Mouse (Mus musculus) liver, embryonic 15.5 days (tissue): ENCODE measurements at regions not wholly inside any gene's neighbourhood (a gene's known extent, or its start where the extent isn't known, plus 50 kb on each side); places are given as distances from the start of the nearest gene placed in this dataset.

Experiments
- ATAC-seq: fragments of 200-750 bp; cut with Nextera tagmentation; 2 replicates; pipeline ENCODE4 v1.8.0; 2017; ENCODE audit warnings: moderate number of reproducible peaks, mild to moderate bottlenecking, moderate library complexity; ENCODE audit not compliant: insufficient read depth
- H3K27ac ChIP-seq: fragments of 300-500 bp; sonication (generic); replicated peaks from 2 replicates; pipeline ENCODE4 v1.5.1; 2015; ENCODE audit warnings: mild to moderate bottlenecking, inconsistent platforms
- H3K27me3 ChIP-seq: fragments of 300-500 bp; sonication (generic); 2 replicates; pipeline ENCODE4 v1.6.1; 2015; ENCODE audit warnings: mild to moderate bottlenecking, inconsistent platforms
- H3K36me3 ChIP-seq: fragments of 300-500 bp; sonication (generic); replicated peaks from 2 replicates; pipeline ENCODE4 v1.6.1; 2015; ENCODE audit warnings: moderate library complexity, mild to moderate bottlenecking, inconsistent platforms
- H3K4me1 ChIP-seq: fragments of 300-500 bp; sonication (generic); replicated peaks from 2 replicates; pipeline ENCODE4 v1.6.1; 2015; ENCODE audit warnings: inconsistent platforms
- H3K4me2 ChIP-seq: fragments of 300-500 bp; sonication (generic); 2 replicates; pipeline ENCODE4 v1.6.1; 2015; ENCODE audit warnings: moderate library complexity, mild to moderate bottlenecking, inconsistent platforms
- H3K4me3 ChIP-seq: fragments of 300-500 bp; sonication (generic); replicated peaks from 2 replicates; pipeline ENCODE4 v1.5.1; 2015; ENCODE audit warnings: mild to moderate bottlenecking, inconsistent platforms
- H3K9ac ChIP-seq: fragments of 300-500 bp; sonication (generic); 2 replicates; pipeline ENCODE4 v1.6.1; 2015; ENCODE audit warnings: moderate library complexity, mild to moderate bottlenecking, inconsistent platforms
- H3K9me3 ChIP-seq: fragments of 300-500 bp; sonication (generic); replicated peaks from 2 replicates; pipeline ENCODE4 v1.6.1; 2016; ENCODE audit warnings: inconsistent platforms
- WGBS: fragments of 180-500 bp; shearing (Covaris S2); methylation state at CpG from one replicate; pipeline ENCODE4 v1.1.7; 2015; ENCODE audit warnings: mixed read lengths; ENCODE audit not compliant: insufficient replicate concordance; 5-methylcytosine and 5-hydroxymethylcytosine counted together

- H3K36me3 ChIP-seq, result no peaks in the 10 kb centered on the region
- H3K9me3 ChIP-seq, result no peaks in the 10 kb centered on the region
- WGBS, result 48% methylated on average over 5 of the region's 5 CpGs
- no peak for ATAC-seq
- H3K27ac ChIP-seq, result no peak overlapping the region
- H3K4me2 ChIP-seq, result no peak overlapping the region
- H3K9ac ChIP-seq, result no peak overlapping the region
- no peak overlapping the region for H3K4me3 ChIP-seq
- H3K4me1 ChIP-seq, result no peaks in the 10 kb centered on the region
- H3K27me3 ChIP-seq, result no peaks in the 10 kb centered on the region
Observed at GRCm38 (mm10) chr1:60665329-60665728, 51.3 kb upstream of the Cd28 start.

GRCm38 (mm10) chr1:60662301-60662986 lies 54.2 kb upstream of the Cd28 start:
- Histone ChIP-seq H3K4me1 (peaks cover 13% of the 10 kb centered on the region), H3K4me2 (no peak overlapping the region), H3K36me3 (no peaks in the 10 kb centered on the region), H3K9ac (no peak overlapping the region), H3K9me3 (no peaks in the 10 kb centered on the region), H3K4me3 (no peak overlapping the region), H3K27ac (no peak overlapping the region), H3K27me3 (no peaks in the 10 kb centered on the region)
- ATAC-seq, result peak; percentile 38
- WGBS, result 18% methylated on average over 9 of the region's 9 CpGs

GRCm38 (mm10) chr1:60661857-60662256 lies 54.7 kb upstream of the Cd28 start:
- no peak overlapping the region for H3K4me2 ChIP-seq
- H3K4me1 ChIP-seq, result peaks cover 14% of the 10 kb centered on the region
- H3K9me3 ChIP-seq, result no peaks in the 10 kb centered on the region
- no peak for ATAC-seq
- H3K27ac ChIP-seq, result no peak overlapping the region
- H3K4me3 ChIP-seq, result no peak overlapping the region
- WGBS, result 47% methylated on average over 2 of the region's 2 CpGs
- H3K27me3 ChIP-seq, result no peaks in the 10 kb centered on the region
- no peak overlapping the region for H3K9ac ChIP-seq
- no peaks in the 10 kb centered on the region for H3K36me3 ChIP-seq

GRCm38 (mm10) chr1:60659604-60660003 lies 57.0 kb upstream of the Cd28 start:
- Histone ChIP-seq H3K4me2 (no peak overlapping the region), H3K9me3 (no peaks in the 10 kb centered on the region), H3K36me3 (no peaks in the 10 kb centered on the region), H3K4me1 (peaks cover 14% of the 10 kb centered on the region), H3K9ac (no peak overlapping the region), H3K27ac (0 out of 2 replicates have a peak overlapping the region, but pooled peaks have one; percentile 42), H3K4me3 (no peak overlapping the region), H3K27me3 (no peaks in the 10 kb centered on the region)
- ATAC-seq, result 0 out of 2 replicates have a peak, but pooled peaks have one; percentile 43
- 27% methylated on average over 1 of the region's 1 CpGs for WGBS

GRCm38 (mm10) chr1:60659041-60659440 lies 57.6 kb upstream of the Cd28 start:
- no peak overlapping the region for H3K9ac ChIP-seq
- peaks cover 14% of the 10 kb centered on the region for H3K4me1 ChIP-seq
- no peaks in the 10 kb centered on the region for H3K36me3 ChIP-seq
- H3K9me3 ChIP-seq, result no peaks in the 10 kb centered on the region
- H3K27ac ChIP-seq, result no peak overlapping the region
- no peak overlapping the region for H3K4me3 ChIP-seq
- no peak for ATAC-seq
- no peaks in the 10 kb centered on the region for H3K27me3 ChIP-seq
- 62% methylated on average over 2 of the region's 2 CpGs for WGBS
- no peak overlapping the region for H3K4me2 ChIP-seq

- H3K27me3 ChIP-seq, result no peaks in the 10 kb centered on the region
- no peak for ATAC-seq
- no peak overlapping the region for H3K4me3 ChIP-seq
- no peak overlapping the region for H3K4me2 ChIP-seq
- H3K27ac ChIP-seq, result no peak overlapping the region
- peaks cover 14% of the 10 kb centered on the region for H3K4me1 ChIP-seq
- H3K9me3 ChIP-seq, result no peaks in the 10 kb centered on the region
- H3K9ac ChIP-seq, result no peak overlapping the region
- 54% methylated on average over 4 of the region's 4 CpGs for WGBS
- no peaks in the 10 kb centered on the region for H3K36me3 ChIP-seq
Observed at GRCm38 (mm10) chr1:60658383-60658782, 58.2 kb upstream of the Cd28 start.

- Histone ChIP-seq H3K4me2 (no peak overlapping the region), H3K4me3 (no peak overlapping the region), H3K4me1 (peaks cover 14% of the 10 kb centered on the region), H3K9ac (no peak overlapping the region), H3K27ac (peak overlapping the region; percentile 42), H3K9me3 (no peaks in the 10 kb centered on the region), H3K36me3 (no peaks in the 10 kb centered on the region), H3K27me3 (no peaks in the 10 kb centered on the region)
- 43% methylated on average over 6 of the region's 6 CpGs for WGBS
- ATAC-seq, result no peak
Observed at GRCm38 (mm10) chr1:60657511-60657910, 59.1 kb upstream of the Cd28 start.

GRCm38 (mm10) chr1:60656976-60657375 lies 59.6 kb upstream of the Cd28 start:
- Histone ChIP-seq H3K9ac (no peak overlapping the region), H3K27me3 (no peaks in the 10 kb centered on the region), H3K36me3 (no peaks in the 10 kb centered on the region), H3K9me3 (no peaks in the 10 kb centered on the region), H3K4me1 (peaks cover 14% of the 10 kb centered on the region), H3K27ac (peak overlapping the region; percentile 42; the same call in 1 of the 2 replicates), H3K4me2 (no peak overlapping the region), H3K4me3 (no peak overlapping the region)
- ATAC-seq, result peak; percentile 40; the same call in 1 of the 2 replicates
- 34% methylated on average over 4 of the region's 4 CpGs for WGBS

- Histone ChIP-seq H3K4me3 (no peak overlapping the region), H3K4me2 (no peak overlapping the region), H3K27me3 (no peaks in the 10 kb centered on the region), H3K4me1 (peaks cover 14% of the 10 kb centered on the region), H3K27ac (no peak overlapping the region), H3K9me3 (no peaks in the 10 kb centered on the region), H3K36me3 (no peaks in the 10 kb centered on the region), H3K9ac (no peak overlapping the region)
- WGBS, result 46% methylated on average over 6 of the region's 6 CpGs
- no peak for ATAC-seq
Observed at GRCm38 (mm10) chr1:60655691-60656595, 60.7 kb upstream of the Cd28 start.

GRCm38 (mm10) chr1:60655206-60655605 lies 61.4 kb upstream of the Cd28 start:
- ATAC-seq, result no peak
- H3K4me1 ChIP-seq, result peaks cover 14% of the 10 kb centered on the region

GRCm38 (mm10) chr1:60652570-60653011 lies 64.0 kb upstream of the Cd28 start:
- no peak overlapping the region for H3K4me2 ChIP-seq
- ATAC-seq, result no peak
- no peak overlapping the region for H3K27ac ChIP-seq
- H3K36me3 ChIP-seq, result no peaks in the 10 kb centered on the region
- H3K4me3 ChIP-seq, result no peak overlapping the region
- 42% methylated on average over 4 of the region's 4 CpGs for WGBS
- no peaks in the 10 kb centered on the region for H3K9me3 ChIP-seq
- peaks cover 2% of the 10 kb centered on the region; the same call in 1 of the 2 replicates for H3K4me1 ChIP-seq
- H3K27me3 ChIP-seq, result no peaks in the 10 kb centered on the region
- no peak overlapping the region for H3K9ac ChIP-seq

More at GRCm38 (mm10) chr1:60655206-60655605, 61.4 kb upstream of the Cd28 start:
- Histone ChIP-seq H3K27me3 (no peaks in the 10 kb centered on the region), H3K4me3 (no peak overlapping the region), H3K9me3 (no peaks in the 10 kb centered on the region), H3K9ac (no peak overlapping the region), H3K4me2 (no peak overlapping the region), H3K27ac (no peak overlapping the region), H3K36me3 (no peaks in the 10 kb centered on the region)
- 31% methylated on average over 2 of the region's 2 CpGs for WGBS
